Mouse (Mus musculus) neural tube, embryonic 12.5 days (tissue): Measurements from ENCODE around the gene Agap1. TPM values are rescaled to one million over a fixed set of nuclear protein-coding genes. Genes with fewer than 3 reads are reported as not detected.
A peak's percentile ranks its signal among the peaks of the same experiment; 100 is the strongest.

Source experiments
- ATAC-seq: fragments of 200-750 bp; cut with Nextera tagmentation; 2 replicates; pipeline ENCODE4 v1.8.0; 2017; ENCODE audit warnings: low read depth, mild to moderate bottlenecking, moderate TSS enrichment, moderate library complexity; ENCODE audit not compliant: low FRiP score
- H3K27ac ChIP-seq: fragments of 300-500 bp; sonication (generic); 2 replicates; pipeline ENCODE4 v1.5.1; 2016
- H3K27me3 ChIP-seq: fragments of 300-500 bp; sonication (generic); replicated peaks from 2 replicates; pipeline ENCODE4 v1.6.1; 2016; ENCODE audit warnings: mild to moderate bottlenecking
- H3K36me3 ChIP-seq: fragments of 300-500 bp; sonication (generic); 2 replicates; pipeline ENCODE4 v1.6.1; 2016; ENCODE audit warnings: mild to moderate bottlenecking
- H3K4me1 ChIP-seq: fragments of 300-500 bp; sonication (generic); 2 replicates; pipeline ENCODE4 v1.6.1; 2016
- H3K4me2 ChIP-seq: fragments of 300-500 bp; sonication (generic); replicated peaks from 2 replicates; pipeline ENCODE4 v1.6.1; 2016; ENCODE audit warnings: mild to moderate bottlenecking
- H3K4me3 ChIP-seq: fragments of 300-500 bp; sonication (generic); 2 replicates; pipeline ENCODE4 v1.5.1; 2016
- H3K9ac ChIP-seq: fragments of 300-500 bp; sonication (generic); 2 replicates; pipeline ENCODE4 v1.6.1; 2016; ENCODE audit warnings: mild to moderate bottlenecking
- H3K9me3 ChIP-seq: fragments of 300-500 bp; sonication (generic); 2 replicates; pipeline ENCODE4 v1.6.1; 2016; ENCODE audit warnings: mild to moderate bottlenecking
- WGBS: fragments of 180-500 bp; shearing (Covaris S2); methylation state at CpG from one replicate; pipeline ENCODE4 v1.1.7; 2016; 5-methylcytosine and 5-hydroxymethylcytosine counted together
- polyA plus RNA-seq: library from polyadenylated mRNA; unstranded; fragments of >200 nt; fragmentation: Nextera tagmentation; extraction: Ambion mirVana; gene quantifications from 2 replicates; pipeline ENCODE4 v1.2.1, GENCODE M21; 2016

Gene Agap1
- polyA plus RNA-seq: 61.6 and 76.1 TPM in 2 replicates

DNA sequence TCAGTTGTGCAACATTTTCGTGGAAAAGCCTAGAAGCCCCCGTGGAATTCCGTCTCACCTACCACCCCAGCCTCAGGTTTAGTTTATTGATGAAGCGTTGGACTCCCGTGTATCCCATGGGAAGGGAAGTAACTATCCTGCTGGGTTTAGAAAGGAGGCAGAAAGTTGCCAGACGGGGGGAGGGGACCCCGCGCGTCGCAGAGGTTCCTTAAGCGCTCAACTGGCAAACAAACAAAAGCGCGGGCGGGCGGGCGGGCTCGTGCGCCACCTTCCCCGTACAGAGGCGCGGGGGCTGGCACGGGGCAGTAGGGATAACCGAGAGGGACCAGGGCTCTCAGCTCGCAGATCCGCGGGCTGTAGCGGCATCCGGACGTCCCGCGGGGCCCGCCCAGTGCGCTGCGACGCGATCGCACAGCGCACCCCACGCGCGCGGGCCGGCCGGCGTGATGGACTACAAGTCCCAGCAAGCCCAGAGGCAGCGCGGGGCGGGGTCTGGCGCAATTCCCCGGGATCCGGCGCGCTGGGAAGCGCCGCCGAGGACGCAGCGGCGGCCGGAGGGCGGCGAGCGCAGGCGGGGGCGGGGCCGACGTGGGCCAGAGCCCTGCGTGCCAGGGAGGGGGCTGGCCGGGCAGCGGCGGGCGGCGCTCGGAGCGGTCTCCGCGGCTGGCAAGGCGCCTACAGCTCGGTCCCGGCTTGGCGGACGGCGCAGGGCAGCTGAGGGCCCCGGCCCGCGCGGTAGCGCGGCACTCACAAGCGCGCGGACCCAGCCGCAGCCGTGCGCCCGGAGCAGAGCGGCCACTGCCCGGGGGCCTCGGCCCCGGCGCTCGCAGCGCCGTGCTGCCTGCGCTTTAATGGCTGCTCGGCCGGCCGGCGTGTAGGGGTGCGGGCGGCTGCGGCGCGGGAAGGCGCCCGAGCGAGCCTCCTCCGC, at the start of gene Agap1:
TSS of gene Agap1 (plus strand) at position 611 of the 928 bp plus-strand sequence.
- Histone ChIP-seq H3K9me3 (0 out of 2 replicates have a peak, but pooled peaks cover 6% of the 10 kb centered on the region), H3K27ac (peak within 1 kb of the TSS; percentile 82), H3K36me3 (peaks cover 7% of the 10 kb centered on the region), H3K4me3 (peak within 1 kb of the TSS; percentile 93), H3K4me1 (peaks cover 23% of the 10 kb centered on the region), H3K27me3 (no peaks in the 10 kb centered on the region), H3K9ac (peak within 1 kb of the TSS; percentile 92), H3K4me2 (peak within 1 kb of the TSS; percentile 94)
- under 1% methylated on average over 110 of the region's 118 CpGs for WGBS
- ATAC-seq: peak; percentile 92

DNA sequence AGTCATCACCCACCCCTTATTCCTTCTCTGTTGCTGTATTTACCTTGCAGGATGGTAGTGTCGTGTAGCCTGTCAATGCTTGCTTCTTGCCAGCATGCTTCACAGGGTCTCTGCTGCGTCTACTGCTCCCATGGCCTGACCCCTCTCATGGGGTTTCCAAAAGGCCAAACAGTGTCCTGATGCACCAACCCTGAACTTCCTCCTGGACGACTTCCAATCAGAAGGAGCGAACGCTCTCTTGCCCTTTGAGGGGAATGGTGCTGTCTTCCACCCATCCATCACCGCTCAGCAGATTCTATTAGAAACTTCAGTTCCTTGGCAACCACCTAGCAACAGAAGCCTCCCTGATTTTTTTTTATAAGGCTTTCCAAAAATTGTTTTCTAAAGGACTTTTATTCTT, 48.6 kb upstream of the Agap1 start:
- no peaks in the 10 kb centered on the region for H3K36me3 ChIP-seq
- ATAC-seq: no peak
- WGBS: 54% methylated on average over 6 of the region's 6 CpGs
- H3K4me2 ChIP-seq: no peak overlapping the region
- no peak overlapping the region for H3K9ac ChIP-seq
- no peaks in the 10 kb centered on the region for H3K27me3 ChIP-seq
- peaks cover 2% of the 10 kb centered on the region for H3K4me1 ChIP-seq
- no peaks in the 10 kb centered on the region for H3K9me3 ChIP-seq
- no peak overlapping the region for H3K4me3 ChIP-seq
- no peak overlapping the region for H3K27ac ChIP-seq

DNA sequence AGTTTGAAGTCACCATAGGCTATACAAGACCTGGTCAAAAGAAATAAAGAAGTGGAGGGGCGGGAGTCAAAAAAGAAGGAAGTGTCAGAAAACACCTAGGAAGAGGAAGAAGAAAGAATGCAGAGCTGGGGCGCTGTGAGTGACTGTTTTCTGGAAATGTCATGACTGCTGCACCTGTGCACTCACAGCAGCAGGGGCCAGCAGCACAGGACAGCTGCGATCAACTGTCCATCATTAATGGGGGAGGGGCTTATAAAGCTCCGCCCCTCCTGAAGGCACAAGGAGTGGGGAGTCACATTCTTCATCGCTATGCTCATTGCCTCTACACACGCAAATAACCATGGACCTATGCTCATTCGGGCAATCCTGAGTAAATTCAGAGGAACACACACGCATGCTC, 46.6 kb upstream of the Agap1 start:
- no peak overlapping the region for H3K27ac ChIP-seq
- H3K4me1 ChIP-seq: no peaks in the 10 kb centered on the region
- WGBS: 86% methylated on average over 8 of the region's 8 CpGs
- H3K9ac ChIP-seq: no peak overlapping the region
- H3K36me3 ChIP-seq: no peaks in the 10 kb centered on the region
- no peak overlapping the region for H3K4me2 ChIP-seq
- ATAC-seq: no peak
- no peaks in the 10 kb centered on the region for H3K9me3 ChIP-seq
- H3K4me3 ChIP-seq: no peak overlapping the region
- H3K27me3 ChIP-seq: no peaks in the 10 kb centered on the region

DNA sequence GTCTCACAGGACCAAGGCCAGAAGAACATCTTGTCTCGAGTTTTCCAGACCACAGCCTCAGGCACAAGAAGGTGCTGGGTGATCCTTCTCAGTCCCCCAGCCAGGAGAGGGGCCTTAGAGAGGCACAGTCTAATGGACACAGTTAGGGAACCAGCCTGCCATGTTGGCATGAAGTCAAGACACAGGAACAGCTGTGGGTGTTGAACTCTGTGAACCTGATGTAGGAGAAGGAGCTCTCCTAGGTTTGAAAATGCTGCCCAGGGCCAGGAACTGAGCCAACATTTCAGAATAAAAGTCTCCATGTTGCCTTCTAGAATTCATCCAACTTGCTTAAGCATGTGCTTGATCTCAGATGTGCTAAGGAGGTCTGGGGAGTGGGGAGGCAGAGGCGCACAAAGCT, 41.5 kb upstream of the Agap1 start:
- no peak overlapping the region for H3K4me3 ChIP-seq
- H3K9ac ChIP-seq: no peak overlapping the region
- H3K36me3 ChIP-seq: no peaks in the 10 kb centered on the region
- H3K27ac ChIP-seq: no peak overlapping the region
- 87% methylated on average over 2 of the region's 2 CpGs for WGBS
- no peak overlapping the region for H3K4me2 ChIP-seq
- ATAC-seq: no peak
- no peaks in the 10 kb centered on the region for H3K9me3 ChIP-seq
- peaks cover 2% of the 10 kb centered on the region; the same call in 1 of the 2 replicates for H3K4me1 ChIP-seq
- H3K27me3 ChIP-seq: no peaks in the 10 kb centered on the region

DNA sequence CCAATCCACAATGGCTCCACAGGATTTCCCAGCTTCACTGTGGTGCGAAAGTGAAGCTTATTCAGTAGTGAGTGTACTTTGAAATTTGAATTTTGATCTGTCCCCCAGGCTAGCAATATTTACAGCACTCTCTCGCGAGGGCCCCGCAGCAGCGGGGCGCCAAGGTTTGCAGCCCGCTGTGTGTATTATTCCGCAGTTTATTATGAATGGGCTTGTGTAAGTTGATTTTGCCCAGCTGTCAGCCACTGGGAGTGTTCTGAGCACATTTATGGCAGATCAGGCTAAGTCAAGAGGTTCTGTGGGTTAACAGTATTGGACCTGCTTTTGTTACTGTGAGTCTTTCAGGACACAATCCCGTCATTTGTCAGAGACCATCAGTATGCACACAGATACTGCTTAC, 40.0 kb upstream of the Agap1 start:
- Histone ChIP-seq H3K9me3 (no peaks in the 10 kb centered on the region), H3K4me2 (no peak overlapping the region), H3K4me1 (peaks cover 2% of the 10 kb centered on the region; the same call in 1 of the 2 replicates), H3K4me3 (no peak overlapping the region), H3K36me3 (no peaks in the 10 kb centered on the region), H3K27me3 (no peaks in the 10 kb centered on the region), H3K9ac (no peak overlapping the region), H3K27ac (no peak overlapping the region)
- 66% methylated on average over 9 of the region's 9 CpGs for WGBS
- no peak for ATAC-seq

DNA sequence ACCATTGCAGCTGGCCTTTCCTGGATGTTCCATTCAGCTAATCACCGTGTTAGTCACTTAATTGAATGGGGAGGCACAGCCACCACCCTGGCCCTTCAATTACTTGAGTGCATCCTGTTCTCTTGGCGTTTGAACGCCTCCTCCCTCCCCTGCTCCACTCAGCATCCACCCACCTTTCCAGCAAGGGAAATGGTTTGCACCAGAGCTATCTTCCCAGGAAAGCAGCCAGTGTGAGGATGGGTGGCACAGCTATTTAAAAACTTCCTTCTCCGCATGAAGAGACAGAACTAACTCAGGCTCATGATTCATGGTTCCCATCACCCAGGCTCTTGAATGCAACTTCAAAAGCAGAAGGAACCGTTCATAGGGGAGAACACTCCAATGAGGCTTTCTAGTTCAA, 37.7 kb upstream of the Agap1 start:
- WGBS: 27% methylated on average over 5 of the region's 5 CpGs
- ATAC-seq: no peak
- no peak overlapping the region for H3K4me3 ChIP-seq
- no peak overlapping the region for H3K4me2 ChIP-seq
- no peaks in the 10 kb centered on the region for H3K36me3 ChIP-seq
- H3K9me3 ChIP-seq: no peaks in the 10 kb centered on the region
- H3K4me1 ChIP-seq: peaks cover 2% of the 10 kb centered on the region; the same call in 1 of the 2 replicates
- no peaks in the 10 kb centered on the region for H3K27me3 ChIP-seq
- no peak overlapping the region for H3K27ac ChIP-seq
- no peak overlapping the region for H3K9ac ChIP-seq

DNA sequence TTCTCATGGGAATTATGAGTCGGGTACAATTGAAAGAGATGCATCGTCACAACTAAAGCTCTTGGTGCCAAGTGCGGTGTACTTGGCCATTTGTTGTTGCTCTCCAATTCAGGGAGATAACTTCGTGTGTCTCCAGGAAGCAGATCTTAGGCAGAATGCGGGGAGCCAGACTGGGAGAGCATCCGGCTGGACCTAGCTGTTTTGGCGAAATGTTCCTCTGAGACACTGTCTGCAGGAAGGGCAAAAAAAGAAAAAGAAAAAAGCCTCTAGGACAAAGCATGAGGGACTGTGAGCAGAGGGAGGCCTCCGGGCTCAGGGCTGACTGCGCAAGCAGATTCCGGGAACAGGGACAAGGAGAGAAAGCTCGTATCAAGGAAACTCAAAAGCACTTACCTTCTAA, 34.0 kb upstream of the Agap1 start:
- ATAC-seq: no peak
- 78% methylated on average over 11 of the region's 11 CpGs for WGBS
- H3K27ac ChIP-seq: no peak overlapping the region

DNA sequence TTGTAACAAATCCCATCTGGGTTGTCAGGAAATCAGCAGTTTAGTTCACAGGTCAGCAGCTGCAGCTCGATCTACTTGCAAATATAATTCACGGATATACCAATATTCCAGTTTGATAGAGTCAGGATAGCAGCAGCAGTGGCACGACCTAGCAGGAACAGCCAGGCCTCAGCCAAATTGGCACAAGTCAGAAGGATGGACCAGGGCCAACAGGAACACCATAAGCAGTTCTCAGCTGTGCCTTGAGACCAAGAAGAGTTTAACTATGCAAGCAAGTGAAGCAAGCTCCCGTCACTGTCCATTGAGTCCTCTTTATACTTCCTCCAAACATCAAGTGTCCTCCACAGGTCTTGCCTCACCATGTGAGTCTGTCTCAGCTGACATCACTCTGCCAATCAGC, 33.2 kb upstream of the Agap1 start:
- H3K27ac ChIP-seq: no peak overlapping the region
- no peaks in the 10 kb centered on the region for H3K36me3 ChIP-seq
- no peaks in the 10 kb centered on the region for H3K9me3 ChIP-seq
- H3K4me3 ChIP-seq: no peak overlapping the region
- H3K9ac ChIP-seq: no peak overlapping the region
- H3K4me1 ChIP-seq: no peaks in the 10 kb centered on the region
- ATAC-seq: no peak
- WGBS: 89% methylated on average over 4 of the region's 4 CpGs
- H3K4me2 ChIP-seq: no peak overlapping the region
- H3K27me3 ChIP-seq: no peaks in the 10 kb centered on the region

More for the DNA sequence above, 34.0 kb upstream of the Agap1 start:
- H3K4me1 ChIP-seq: no peaks in the 10 kb centered on the region
- no peak overlapping the region for H3K4me2 ChIP-seq
- H3K9me3 ChIP-seq: no peaks in the 10 kb centered on the region
- H3K9ac ChIP-seq: no peak overlapping the region
- H3K4me3 ChIP-seq: no peak overlapping the region
- H3K36me3 ChIP-seq: no peaks in the 10 kb centered on the region
- no peaks in the 10 kb centered on the region for H3K27me3 ChIP-seq

DNA sequence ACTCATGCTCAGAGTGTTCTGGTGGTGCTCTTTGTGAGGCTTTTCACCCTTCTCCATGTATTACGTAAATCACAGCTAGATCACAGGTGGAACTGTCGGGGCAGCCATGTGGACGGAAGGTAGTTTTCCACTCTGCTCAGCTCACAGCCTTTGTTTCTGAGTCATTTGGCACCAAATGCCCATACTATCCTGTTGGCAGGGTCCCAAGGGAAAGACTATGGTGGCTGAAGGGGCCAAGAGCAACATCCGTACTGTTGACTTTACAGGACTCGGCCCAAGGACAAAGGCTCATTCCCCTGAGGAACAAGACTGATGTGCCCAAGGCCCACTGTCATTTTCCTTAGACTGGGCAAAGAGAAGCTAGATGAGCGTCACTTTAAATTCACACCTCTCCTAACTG, 30.0 kb upstream of the Agap1 start:
- H3K4me3 ChIP-seq: no peak overlapping the region
- no peak for ATAC-seq
- H3K4me2 ChIP-seq: no peak overlapping the region
- no peaks in the 10 kb centered on the region for H3K9me3 ChIP-seq
- no peaks in the 10 kb centered on the region for H3K36me3 ChIP-seq
- H3K4me1 ChIP-seq: no peaks in the 10 kb centered on the region
- WGBS: 76% methylated on average over 6 of the region's 6 CpGs
- H3K27ac ChIP-seq: no peak overlapping the region
- H3K27me3 ChIP-seq: no peaks in the 10 kb centered on the region
- H3K9ac ChIP-seq: no peak overlapping the region

DNA sequence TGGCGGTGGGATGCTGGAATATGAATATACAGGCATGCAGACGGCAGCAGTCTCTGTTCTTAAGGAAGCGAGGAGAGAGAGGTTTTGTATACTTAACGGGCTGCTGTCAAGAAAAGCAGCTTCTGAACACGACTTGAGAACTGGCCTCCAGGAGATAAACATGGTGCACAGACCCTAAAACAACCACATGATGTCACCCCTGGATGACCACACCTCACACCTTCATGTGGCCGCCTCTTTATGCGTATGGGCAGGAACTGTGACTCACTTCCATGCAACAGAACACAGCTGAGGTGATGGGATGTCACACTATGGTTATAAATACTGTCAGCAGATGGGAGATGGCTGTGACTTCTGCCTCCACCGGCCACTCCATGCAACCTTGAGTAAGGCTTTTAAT, 28.5 kb upstream of the Agap1 start:
- Histone ChIP-seq H3K4me3 (no peak overlapping the region), H3K4me1 (no peaks in the 10 kb centered on the region), H3K36me3 (no peaks in the 10 kb centered on the region), H3K9me3 (no peaks in the 10 kb centered on the region), H3K27me3 (no peaks in the 10 kb centered on the region), H3K27ac (no peak overlapping the region), H3K4me2 (no peak overlapping the region), H3K9ac (no peak overlapping the region)
- WGBS: 84% methylated on average over 8 of the region's 8 CpGs
- no peak for ATAC-seq

DNA sequence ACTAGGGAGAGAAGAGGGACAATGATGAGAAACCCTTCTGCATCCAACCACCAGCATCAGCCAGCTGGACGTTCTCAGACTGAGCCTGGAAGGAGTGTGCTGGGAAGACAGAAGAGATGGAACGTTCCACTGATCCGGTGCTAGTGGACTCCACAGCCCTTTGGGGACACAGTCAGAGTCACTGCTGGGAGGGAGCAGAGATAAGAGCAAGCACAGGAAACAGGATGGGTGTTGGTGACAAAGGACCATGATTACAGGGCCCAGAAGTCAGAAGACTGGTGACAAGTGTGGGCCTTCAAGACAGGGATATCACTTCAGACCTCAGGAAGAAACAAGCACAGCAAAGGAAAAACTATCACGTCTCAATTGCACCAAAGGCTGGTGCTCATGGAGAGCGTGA, 25.9 kb upstream of the Agap1 start:
- Histone ChIP-seq H3K4me1 (no peaks in the 10 kb centered on the region), H3K27me3 (no peaks in the 10 kb centered on the region), H3K4me2 (no peak overlapping the region), H3K4me3 (no peak overlapping the region), H3K9me3 (no peaks in the 10 kb centered on the region), H3K36me3 (no peaks in the 10 kb centered on the region), H3K9ac (no peak overlapping the region), H3K27ac (no peak overlapping the region)
- ATAC-seq: no peak
- 87% methylated on average over 5 of the region's 5 CpGs for WGBS

DNA sequence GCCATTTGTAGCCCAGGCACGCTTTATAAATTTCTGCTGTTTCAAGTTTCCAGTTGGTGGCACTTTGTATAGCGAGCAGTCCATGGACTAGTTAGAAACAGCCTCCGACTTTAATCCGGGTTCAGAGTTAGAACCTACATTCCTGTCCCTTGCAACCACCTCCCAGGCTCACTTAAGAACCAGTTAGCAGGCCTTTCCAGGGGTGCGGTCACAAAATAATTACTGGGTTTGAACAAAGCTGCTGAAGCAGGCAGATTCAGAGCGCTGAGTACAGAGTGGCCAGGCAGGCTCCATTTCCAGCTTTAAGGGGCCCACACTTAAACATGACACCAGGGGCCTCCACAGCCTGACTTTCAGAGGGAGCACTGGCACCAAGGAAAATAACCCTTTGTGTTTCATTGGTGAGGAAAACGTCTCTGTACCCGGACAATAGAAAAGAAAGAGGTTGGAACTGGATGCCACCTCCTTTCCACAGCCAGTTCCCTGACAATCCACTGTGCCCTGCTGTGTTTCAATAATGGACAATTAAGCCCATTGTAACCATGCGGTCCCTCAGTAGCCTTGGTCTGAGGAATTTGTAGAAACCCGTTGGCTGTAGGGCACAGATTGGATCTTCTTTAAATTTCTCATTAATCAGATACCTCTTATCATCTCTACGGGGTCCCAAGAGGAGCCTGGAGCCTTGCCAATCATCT, 24.5 kb upstream of the Agap1 start:
- Histone ChIP-seq H3K4me2 (no peak overlapping the region), H3K9ac (no peak overlapping the region), H3K27me3 (no peaks in the 10 kb centered on the region), H3K36me3 (no peaks in the 10 kb centered on the region), H3K4me1 (no peaks in the 10 kb centered on the region), H3K27ac (no peak overlapping the region), H3K9me3 (no peaks in the 10 kb centered on the region), H3K4me3 (no peak overlapping the region)
- ATAC-seq: no peak
- WGBS: 48% methylated on average over 11 of the region's 11 CpGs
